Mouse (Mus musculus): ENCODE data around the gene Me1. TPM values are rescaled to one million over a fixed set of nuclear protein-coding genes. Genes with fewer than 3 reads are reported as not detected.

The Me1 gene
- polyA plus RNA-seq, 1 experiment from 2014 or later, result 26.2 TPM

GRCm38 (mm10) chr9:86570261-86570890 is 125.4 kb downstream of the Me1 start:
- Histone ChIP-seq H3K27me3 (ENCODE audit: control insufficient read depth, insufficient read depth, low read depth, low read length) (no peaks in the 10 kb centered on the region), H3K4me3 (ENCODE audit: low read length) (peak overlapping the region; percentile 65), H3K27ac (ENCODE audit: low read length) (no peak overlapping the region), H3K9me3 (ENCODE audit: control insufficient read depth, low read length) (no peaks in the 10 kb centered on the region), H3K36me3 (ENCODE audit: control insufficient read depth, insufficient read depth, low read length) (peaks cover 13% of the 10 kb centered on the region), H3K4me1 (replicated peaks; ENCODE audit: control insufficient read depth, insufficient read depth, low read length) (peaks cover 20% of the 10 kb centered on the region), H3K4me2 (ENCODE audit: low read depth, low read length) (peak overlapping the region; percentile 83), H3K9ac (ENCODE audit: low read length) (peak overlapping the region; percentile 74; the same call in 1 of the 2 replicates)
- 61% methylated on average over 10 of the region's 10 CpGs for WGBS
- no peak for ATAC-seq (ENCODE audit: low read depth)

GRCm38 (mm10) chr9:86569314-86569910 is 126.3 kb downstream of the Me1 start:
- no peak for ATAC-seq (ENCODE audit: low read depth)
- WGBS, result 58% methylated on average over 3 of the region's 3 CpGs
- Histone ChIP-seq H3K4me1 (replicated peaks; ENCODE audit: control insufficient read depth, insufficient read depth, low read length) (peaks cover 20% of the 10 kb centered on the region), H3K27me3 (ENCODE audit: control insufficient read depth, insufficient read depth, low read depth, low read length) (no peaks in the 10 kb centered on the region), H3K36me3 (ENCODE audit: control insufficient read depth, insufficient read depth, low read length) (peaks cover 19% of the 10 kb centered on the region), H3K4me2 (ENCODE audit: low read depth, low read length) (no peak overlapping the region), H3K9ac (ENCODE audit: low read length) (no peak overlapping the region), H3K4me3 (ENCODE audit: low read length) (no peak overlapping the region), H3K9me3 (ENCODE audit: control insufficient read depth, low read length) (no peaks in the 10 kb centered on the region), H3K27ac (ENCODE audit: low read length) (no peak overlapping the region)

GRCm38 (mm10) chr9:86560543-86560942 is 135.2 kb downstream of the Me1 start:
- Histone ChIP-seq H3K27ac (ENCODE audit: low read length) (peak overlapping the region; percentile 87), H3K4me1 (replicated peaks; ENCODE audit: control insufficient read depth, insufficient read depth, low read length) (no peaks in the 10 kb centered on the region; the same call in 1 of the 2 replicates), H3K9me3 (ENCODE audit: control insufficient read depth, low read length) (no peaks in the 10 kb centered on the region), H3K36me3 (ENCODE audit: control insufficient read depth, insufficient read depth, low read length) (peaks cover 33% of the 10 kb centered on the region), H3K9ac (ENCODE audit: low read length) (no peak overlapping the region), H3K4me3 (ENCODE audit: low read length) (no peak overlapping the region), H3K27me3 (ENCODE audit: control insufficient read depth, insufficient read depth, low read depth, low read length) (no peaks in the 10 kb centered on the region), H3K4me2 (ENCODE audit: low read depth, low read length) (no peak overlapping the region)
- ATAC-seq (ENCODE audit: low read depth), result peak; percentile 87
- 53% methylated on average over 3 of the region's 3 CpGs for WGBS

GRCm38 (mm10) chr9:86554641-86555040 is 141.1 kb downstream of the Me1 start:
- H3K9ac ChIP-seq (ENCODE audit: low read length), result no peak overlapping the region
- no peaks in the 10 kb centered on the region for H3K9me3 ChIP-seq (ENCODE audit: control insufficient read depth, low read length)
- H3K4me1 ChIP-seq (replicated peaks; ENCODE audit: control insufficient read depth, insufficient read depth, low read length), result no peaks in the 10 kb centered on the region
- no peak overlapping the region for H3K4me3 ChIP-seq (ENCODE audit: low read length)
- H3K27me3 ChIP-seq (ENCODE audit: control insufficient read depth, insufficient read depth, low read depth, low read length), result no peaks in the 10 kb centered on the region
- no peak overlapping the region for H3K27ac ChIP-seq (ENCODE audit: low read length)
- no peak overlapping the region for H3K4me2 ChIP-seq (ENCODE audit: low read depth, low read length)
- 90% methylated on average over 4 of the region's 4 CpGs for WGBS
- H3K36me3 ChIP-seq (ENCODE audit: control insufficient read depth, insufficient read depth, low read length), result peaks cover 28% of the 10 kb centered on the region
- ATAC-seq (ENCODE audit: low read depth), result no peak

GRCm38 (mm10) chr9:86553886-86554285 is 141.9 kb downstream of the Me1 start:
- Histone ChIP-seq H3K9me3 (ENCODE audit: control insufficient read depth, low read length) (no peaks in the 10 kb centered on the region), H3K27me3 (ENCODE audit: control insufficient read depth, insufficient read depth, low read depth, low read length) (no peaks in the 10 kb centered on the region), H3K4me2 (ENCODE audit: low read depth, low read length) (no peak overlapping the region), H3K36me3 (ENCODE audit: control insufficient read depth, insufficient read depth, low read length) (peaks cover 25% of the 10 kb centered on the region), H3K4me1 (replicated peaks; ENCODE audit: control insufficient read depth, insufficient read depth, low read length) (no peaks in the 10 kb centered on the region), H3K4me3 (ENCODE audit: low read length) (no peak overlapping the region), H3K9ac (ENCODE audit: low read length) (no peak overlapping the region), H3K27ac (ENCODE audit: low read length) (no peak overlapping the region)
- WGBS, result 79% methylated on average over 9 of the region's 9 CpGs
- no peak for ATAC-seq (ENCODE audit: low read depth)

- no peak overlapping the region for H3K9ac ChIP-seq (ENCODE audit: low read length)
- H3K4me2 ChIP-seq (ENCODE audit: low read depth, low read length), result no peak overlapping the region
- no peaks in the 10 kb centered on the region for H3K9me3 ChIP-seq (ENCODE audit: control insufficient read depth, low read length)
- H3K27me3 ChIP-seq (ENCODE audit: control insufficient read depth, insufficient read depth, low read depth, low read length), result no peaks in the 10 kb centered on the region
- 87% methylated on average over 3 of the region's 3 CpGs for WGBS
- no peak for ATAC-seq (ENCODE audit: low read depth)
- peaks cover 25% of the 10 kb centered on the region for H3K36me3 ChIP-seq (ENCODE audit: control insufficient read depth, insufficient read depth, low read length)
- H3K27ac ChIP-seq (ENCODE audit: low read length), result no peak overlapping the region
- no peak overlapping the region for H3K4me3 ChIP-seq (ENCODE audit: low read length)
- H3K4me1 ChIP-seq (replicated peaks; ENCODE audit: control insufficient read depth, insufficient read depth, low read length), result no peaks in the 10 kb centered on the region
These were observed 145.0 kb downstream of the Me1 start for GRCm38 (mm10) chr9:86550717-86551116.

- Histone ChIP-seq H3K36me3 (ENCODE audit: control insufficient read depth, insufficient read depth, low read length) (peaks cover 25% of the 10 kb centered on the region), H3K4me1 (replicated peaks; ENCODE audit: control insufficient read depth, insufficient read depth, low read length) (no peaks in the 10 kb centered on the region), H3K4me2 (ENCODE audit: low read depth, low read length) (no peak overlapping the region), H3K9ac (ENCODE audit: low read length) (no peak overlapping the region), H3K4me3 (ENCODE audit: low read length) (no peak overlapping the region), H3K9me3 (ENCODE audit: control insufficient read depth, low read length) (no peaks in the 10 kb centered on the region), H3K27me3 (ENCODE audit: control insufficient read depth, insufficient read depth, low read depth, low read length) (no peaks in the 10 kb centered on the region), H3K27ac (ENCODE audit: low read length) (no peak overlapping the region)
- ATAC-seq (ENCODE audit: low read depth), result no peak
- 84% methylated on average over 5 of the region's 5 CpGs for WGBS
These were observed 146.1 kb downstream of the Me1 start for GRCm38 (mm10) chr9:86549637-86550162.

GRCm38 (mm10) chr9:86544559-86544958 is 151.2 kb downstream of the Me1 start:
- Histone ChIP-seq H3K4me2 (ENCODE audit: low read depth, low read length) (no peak overlapping the region), H3K9ac (ENCODE audit: low read length) (no peak overlapping the region), H3K4me1 (replicated peaks; ENCODE audit: control insufficient read depth, insufficient read depth, low read length) (no peaks in the 10 kb centered on the region), H3K9me3 (ENCODE audit: control insufficient read depth, low read length) (no peaks in the 10 kb centered on the region), H3K4me3 (ENCODE audit: low read length) (no peak overlapping the region), H3K36me3 (ENCODE audit: control insufficient read depth, insufficient read depth, low read length) (peaks cover 26% of the 10 kb centered on the region), H3K27ac (ENCODE audit: low read length) (no peak overlapping the region), H3K27me3 (ENCODE audit: control insufficient read depth, insufficient read depth, low read depth, low read length) (no peaks in the 10 kb centered on the region)
- no peak for ATAC-seq (ENCODE audit: low read depth)
- WGBS, result 69% methylated on average over 1 of the region's 1 CpGs

GRCm38 (mm10) chr9:86543451-86543850 is 152.3 kb downstream of the Me1 start:
- Histone ChIP-seq H3K27me3 (ENCODE audit: control insufficient read depth, insufficient read depth, low read depth, low read length) (no peaks in the 10 kb centered on the region), H3K9me3 (ENCODE audit: control insufficient read depth, low read length) (no peaks in the 10 kb centered on the region), H3K4me1 (replicated peaks; ENCODE audit: control insufficient read depth, insufficient read depth, low read length) (no peaks in the 10 kb centered on the region), H3K27ac (ENCODE audit: low read length) (no peak overlapping the region), H3K4me2 (ENCODE audit: low read depth, low read length) (no peak overlapping the region), H3K9ac (ENCODE audit: low read length) (no peak overlapping the region), H3K4me3 (ENCODE audit: low read length) (no peak overlapping the region), H3K36me3 (ENCODE audit: control insufficient read depth, insufficient read depth, low read length) (peaks cover 19% of the 10 kb centered on the region)
- ATAC-seq (ENCODE audit: low read depth), result no peak
- 88% methylated on average over 3 of the region's 3 CpGs for WGBS

All from lung, embryonic 16.5 days (tissue).